In the genomic region with DNA sequence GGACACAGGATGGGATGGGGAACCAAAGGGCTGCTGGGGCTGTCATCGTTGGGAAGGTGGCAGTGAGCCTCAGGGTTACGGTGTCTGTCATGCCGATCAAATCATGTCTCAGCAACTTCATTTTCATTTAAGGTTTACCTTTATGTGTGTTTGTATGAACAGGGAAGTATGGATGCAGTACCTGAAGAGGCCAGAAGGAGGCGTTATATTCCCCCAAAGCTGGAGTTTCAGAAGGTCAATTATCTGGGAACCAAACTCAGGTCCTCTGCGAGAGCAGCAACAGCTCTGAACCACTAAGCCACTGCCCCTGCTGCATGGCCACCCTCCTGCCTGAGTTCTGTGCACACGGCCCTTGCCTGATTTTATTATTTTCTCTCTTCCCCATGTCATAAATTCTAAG, we compare ENCODE assay signal across 24 mouse cellular contexts. TPM values are rescaled to one million over a fixed set of nuclear protein-coding genes. Genes with fewer than 3 reads are reported as not detected.
DNase-seq lines count a peak whose midpoint lies in the region; ATAC-seq and TF ChIP-seq lines count a peak whose summit lies in the region.
"Had no signal": no experiment of that assay in that cellular context is flagged by ENCODE, and none has a peak within 500 bp of the region (broad histone marks: within the 10 kb centered on the region; RNA-seq: fewer than 3 reads in every experiment).

No protein-coding gene starts in this region.

- TF ChIP-seq CTCF in left cerebral cortex, adult 2 months (IDR thresholded peaks at IDR 0.05) = peak; percentile 32
- peak; percentile 68 to 88 for TF ChIP-seq CTCF in CH12.LX (conservative IDR thresholded peaks at IDR 0.05 in 1 of 2, IDR thresholded peaks at IDR 0.05 in 1 of 2; ENCODE audit: low read depth in 2 of 2, low read length in 2 of 2)
- TF ChIP-seq CTCF in bone marrow macrophage, adult 2 months (IDR thresholded peaks at IDR 0.05; ENCODE audit: low read depth, low read length) = peak; percentile 70

- no peaks in the 10 kb centered on the region for H3K79me2 ChIP-seq in CH12.LX (replicated peaks; ENCODE audit: control insufficient read depth, extremely low read depth, insufficient read depth, poor library complexity, severe bottlenecking)

- dilution Hi-C loops in CH12.LX (cut with MboI; ENCODE audit: extremely low pct_ligation_motif_present, extremely low pct_unique_long_range_greater_than_20kb, low sequenced_read_pairs) = no loop called here

- intact Hi-C loops in left cerebral cortex, adult 2 months (cut with DNase I) = no loop called here

- peaks cover 8% of the 10 kb centered on the region for H3K9me3 ChIP-seq in CH12.LX (replicated peaks; ENCODE audit: low read length)
- H3K9me3 ChIP-seq: G1E; heart, embryonic 10.5 days; limb, embryonic 15.5 days; stomach, embryonic 15.5 days had no signal

- in situ Hi-C loops in CH12.LX (cut with MboI; ENCODE audit: low pct_ligation_motif_present, low pct_unique_long_range_greater_than_20kb, low sequenced_read_pairs) = no loop called here

- peaks cover 54 to 95% of the 10 kb centered on the region in 2 experiments for H3K4me1 ChIP-seq in CH12.LX (ENCODE audit: control insufficient read depth in 1 of 2, insufficient read depth in 2 of 2)
- H3K4me1 ChIP-seq in bone marrow macrophage, adult 2 months (ENCODE audit: control insufficient read depth, insufficient read depth, low read length) = peaks cover 67% of the 10 kb centered on the region
- H3K4me1 ChIP-seq: limb, embryonic 15.5 days had no signal

- H3K9ac ChIP-seq in CH12.LX (ENCODE audit: insufficient read depth, low read depth) = peak overlapping the region; percentile 64
- H3K9ac ChIP-seq: hindbrain, embryonic 14.5 days; limb, embryonic 15.5 days; stomach, embryonic 15.5 days had no signal

- no peaks in the 10 kb centered on the region for H3K36me3 ChIP-seq in CH12.LX (replicated peaks in 1 of 2; ENCODE audit: control insufficient read depth in 1 of 2, insufficient read depth in 1 of 2, low read length in 1 of 2)
- H3K36me3 ChIP-seq: forebrain, embryonic 10.5 days; G1E; heart, embryonic 10.5 days; limb, embryonic 15.5 days; stomach, embryonic 15.5 days had no signal

- no peak for TF ChIP-seq POLR2A in CH12.LX (IDR thresholded peaks at IDR 0.05; ENCODE audit: low read depth, low read length)
- no peak for TF ChIP-seq POLR2A in bone marrow macrophage, adult 2 months (IDR thresholded peaks at IDR 0.05; ENCODE audit: borderline replicate concordance, low read depth, low read length)

- peak; percentile 46 for TF ChIP-seq RAD21 in CH12.LX (IDR thresholded peaks at IDR 0.05; ENCODE audit: low read depth, low read length)

- H3K27ac ChIP-seq in left cerebral cortex, adult 2 months = no peak overlapping the region
- peak overlapping the region; percentile 92 for H3K27ac ChIP-seq in CH12.LX (ENCODE audit: insufficient read depth, low read depth)
- H3K27ac ChIP-seq in bone marrow macrophage, adult 2 months (ENCODE audit: insufficient read depth, low read depth, low read length) = no peak overlapping the region
- H3K27ac ChIP-seq: forebrain, embryonic 10.5 days; heart, embryonic 10.5 days; hindbrain, embryonic 14.5 days; limb, embryonic 15.5 days; stomach, embryonic 15.5 days had no signal

- no peaks in the 10 kb centered on the region for H3K27me3 ChIP-seq in CH12.LX (replicated peaks)
- H3K27me3 ChIP-seq: limb, embryonic 15.5 days; stomach, embryonic 15.5 days had no signal

- peak overlapping the region; percentile 81 for H3K4me2 ChIP-seq in CH12.LX (ENCODE audit: insufficient read depth, low read depth, poor library complexity, severe bottlenecking)
- H3K4me2 ChIP-seq: hindbrain, embryonic 14.5 days; limb, embryonic 15.5 days; stomach, embryonic 15.5 days had no signal

- H3K4me3 ChIP-seq in left cerebral cortex, adult 2 months = no peak overlapping the region
- peak overlapping the region in 1 of 3 experiments; percentile 51 for H3K4me3 ChIP-seq in CH12.LX (replicated peaks in 1 of 3; ENCODE audit: low read depth in 2 of 3, low read length in 2 of 3, poor library complexity in 1 of 3)
- H3K4me3 ChIP-seq in bone marrow macrophage, adult 2 months (ENCODE audit: insufficient read depth, low read length) = no peak overlapping the region
- H3K4me3 ChIP-seq: forebrain, embryonic 10.5 days; heart, embryonic 10.5 days; limb, embryonic 15.5 days; megakaryocyte, embryonic 14.5 days; stomach, embryonic 15.5 days had no signal

- ATAC-seq in inflammation-experienced regulatory T-cells, adult 6 months = no peak
- ATAC-seq: midbrain, embryonic 16.5 days had no signal

- TF ChIP-seq EP300 in CH12.LX (IDR thresholded peaks at IDR 0.05; ENCODE audit: low read length) = no peak

- DNase-seq in left cerebral cortex, adult 2 months (ENCODE audit: extremely low spot score in 1 of 2, low spot score in 2 of 2) = no peak
- DNase-seq in left cerebral cortex, adult 18-20 months (ENCODE audit: low spot score in 2 of 2) = no peak
- DNase-seq in A20 (ENCODE audit: low read depth, low spot score) = peak; percentile 41
- DNase-seq in CH12.LX (ENCODE audit: extremely low read depth) = no peak
- no peak for DNase-seq in spleen, postnatal 36 days (ENCODE audit: low spot score in 2 of 2)
- DNase-seq: adrenal gland, postnatal 10 days; cerebellum, adult 2 months; gastrocnemius, postnatal 36 days; heart, postnatal 10 days; kidney, adult 18-20 months; kidney, postnatal 25 days; layer of hippocampus, adult 9-11 months; lung, postnatal 10 days; spleen, adult 18-20 months had no signal

TF ChIP-seq in CH12.LX, 34 proteins besides CTCF, POLR2A, EP300 and RAD21:
- TF ChIP-seq MAX (IDR thresholded peaks at IDR 0.05; ENCODE audit: low read length) = 0 out of 2 replicates have a peak, but pooled peaks have one; percentile 22
- TF ChIP-seq BHLHE40 (IDR thresholded peaks at IDR 0.05; ENCODE audit: low read depth, low read length) = no peak
- TF ChIP-seq USF2 (conservative IDR thresholded peaks at IDR 0.05; ENCODE audit: low read depth, low read length) = no peak
- peak; percentile 20; the same call in 1 of the 2 replicates for TF ChIP-seq SIN3A (IDR thresholded peaks at IDR 0.05; ENCODE audit: low read length)
- no peak for TF ChIP-seq CHD1 (IDR thresholded peaks at IDR 0.05; ENCODE audit: low read depth, low read length)
- TF ChIP-seq SMC3 (IDR thresholded peaks at IDR 0.05; ENCODE audit: low read depth, low read length) = peak; percentile 54
- 0 out of 2 replicates have a peak, but pooled peaks have one; percentile 23 for TF ChIP-seq MYC (IDR thresholded peaks at IDR 0.05; ENCODE audit: low read depth, low read length)

RNA-seq across cellular contexts. Expression of a gene that starts 6.1 kb away (rescaled TPM):
- 10 to 100 TPM; 10.0 to 10.3 TPM for total RNA-seq in left cerebral cortex, adult 2 months (2021)
- total RNA-seq in left cerebral cortex, adult 18-20 months (2021) = 10 to 100 TPM; 10.1 to 10.4 TPM
- total RNA-seq in CH12.LX (2012; rRNA removed) (42.2 and 51.9 TPM in 2 replicates), CH12.LX (2014; rRNA removed) (38.6 and 39.2 TPM in 2 replicates)
- polyA plus RNA-seq in CH12.LX (2012; ENCODE audit: insufficient read length, low read depth) = 75.3 and 80.5 TPM in 2 replicates
- polyA plus RNA-seq in bone marrow macrophage, adult 2 months (2012; ENCODE audit: insufficient read depth, insufficient read length, missing spikeins) = 382 and 398 TPM in 2 replicates
- 100 to 1,000 TPM; 236 to 339 (median 298) TPM for polyA plus RNA-seq in inflammation-experienced regulatory T-cells, adult 6 months (2017; shearing (Covaris generic))

RNA-seq across cellular contexts. Expression of a gene that starts 18.2 kb away (rescaled TPM):
- total RNA-seq in left cerebral cortex, adult 2 months (2021) = 1 to 10 TPM in 1 of 2 experiments, under 1 TPM in 1; 0.98 to 3.9 TPM
- 1 to 10 TPM; 2.9 to 4.6 TPM for total RNA-seq in left cerebral cortex, adult 18-20 months (2021)
- total RNA-seq in CH12.LX (2012; rRNA removed) = 314 and 453 TPM in 2 replicates
- total RNA-seq in CH12.LX (2014; rRNA removed) = 142 and 160 TPM in 2 replicates
- 883 and 942 TPM in 2 replicates for polyA plus RNA-seq in CH12.LX (2012; ENCODE audit: insufficient read length, low read depth)
- 440 and 552 TPM in 2 replicates for polyA plus RNA-seq in bone marrow macrophage, adult 2 months (2012; ENCODE audit: insufficient read depth, insufficient read length, missing spikeins)
- polyA plus RNA-seq in inflammation-experienced regulatory T-cells, adult 6 months (2017; shearing (Covaris generic)) = 1,000 to 10,000 TPM; 2,973 to 4,396 (median 4,109) TPM

RNA-seq across cellular contexts. Expression of a gene that starts 46.3 kb away (rescaled TPM):
- total RNA-seq in left cerebral cortex, adult 2 months (2021) = 10 to 100 TPM; 20.8 to 22.9 TPM
- total RNA-seq in left cerebral cortex, adult 18-20 months (2021) = 10 to 100 TPM; 22.1 to 25.2 TPM
- total RNA-seq in CH12.LX (2012; rRNA removed) (not detected in 2 replicates), CH12.LX (2014; rRNA removed) (not detected in 2 replicates)
- polyA plus RNA-seq in CH12.LX (2012; ENCODE audit: insufficient read length, low read depth) = 0.14 and 0.36 TPM in 2 replicates
- polyA plus RNA-seq in bone marrow macrophage, adult 2 months (2012; ENCODE audit: insufficient read depth, insufficient read length, missing spikeins) = not detected in 2 replicates
- under 1 TPM in 1 of 3 experiments, not detected in 2; 0.17 TPM for polyA plus RNA-seq in inflammation-experienced regulatory T-cells, adult 6 months (2017; shearing (Covaris generic))
- total RNA-seq: gastrocnemius, postnatal 36 days had no signal
- polyA plus RNA-seq: G1E; heart, embryonic 10.5 days had no signal

RNA-seq across cellular contexts. Expression of a gene that starts 59.6 kb away (rescaled TPM):
- total RNA-seq in left cerebral cortex, adult 2 months (2021) = 1 to 10 TPM; 1.3 to 1.6 TPM
- total RNA-seq in left cerebral cortex, adult 18-20 months (2021) = 1 to 10 TPM in 1 of 2 experiments, under 1 TPM in 1; 0.84 to 1.3 TPM
- 4.1 and 6.3 TPM in 2 replicates for total RNA-seq in CH12.LX (2012; rRNA removed)
- 5.0 and 5.7 TPM in 2 replicates for total RNA-seq in CH12.LX (2014; rRNA removed)
- polyA plus RNA-seq in CH12.LX (2012; ENCODE audit: insufficient read length, low read depth) = 27.7 and 28.1 TPM in 2 replicates
- 1.9 and 2.2 TPM in 2 replicates for polyA plus RNA-seq in bone marrow macrophage, adult 2 months (2012; ENCODE audit: insufficient read depth, insufficient read length, missing spikeins)
- polyA plus RNA-seq in inflammation-experienced regulatory T-cells, adult 6 months (2017; shearing (Covaris generic)) = 10 to 100 TPM in 1 of 3 experiments, 1 to 10 TPM in 2; 7.7 to 24.3 (median 8.0) TPM
- polyA plus RNA-seq: G1E had no signal

Comparison
In these comparisons a context has a peak if more than half of its experiments do, and no peak if none do; other contexts are left out.
1. RNA of a gene that starts 18.2 kb away (total RNA-seq): 142 to 453 TPM in CH12.LX; 2.9 to 4.6 TPM in left cerebral cortex, adult 18-20 months and 0.98 to 3.9 TPM in left cerebral cortex, adult 2 months; every median in the first group is over 10 times any median in the second.
2. RNA of a gene that starts 46.3 kb away (total RNA-seq): 22.1 to 25.2 TPM in left cerebral cortex, adult 18-20 months and 20.8 to 22.9 TPM in left cerebral cortex, adult 2 months; not detected in CH12.LX; every median in the first group is over 10 times any median in the second.
3. Peak in every context shown above with its lines, with median percentiles within 50 percentile points of each other: CTCF ChIP-seq.